Mouse (Mus musculus) large intestine, adult 2 months (tissue): ENCODE results near the gene Ttc29. TPM values are rescaled to one million over a fixed set of nuclear protein-coding genes. Genes with fewer than 3 reads are reported as not detected.

ENCODE experiments used
- DNase-seq: peaks from one replicate; pipeline ENCODE4 v3.0.0-alpha.2; 2012; ENCODE audit warnings: low read depth, low spot score
- WGBS: fragments of 180-500 bp; shearing (Covaris S2); methylation state at CpG from one replicate; pipeline ENCODE4 v1.1.7; 2018; 5-methylcytosine and 5-hydroxymethylcytosine counted together
- polyA plus RNA-seq: library from polyadenylated mRNA; depleted of rRNA; stranded (reverse); fragments of >200 nt; gene quantifications from 2 replicates; pipeline ENCODE4 v1.2.3, GENCODE M21; 2012

Ttc29 gene
- polyA plus RNA-seq, 1 experiment = not detected

DNA sequence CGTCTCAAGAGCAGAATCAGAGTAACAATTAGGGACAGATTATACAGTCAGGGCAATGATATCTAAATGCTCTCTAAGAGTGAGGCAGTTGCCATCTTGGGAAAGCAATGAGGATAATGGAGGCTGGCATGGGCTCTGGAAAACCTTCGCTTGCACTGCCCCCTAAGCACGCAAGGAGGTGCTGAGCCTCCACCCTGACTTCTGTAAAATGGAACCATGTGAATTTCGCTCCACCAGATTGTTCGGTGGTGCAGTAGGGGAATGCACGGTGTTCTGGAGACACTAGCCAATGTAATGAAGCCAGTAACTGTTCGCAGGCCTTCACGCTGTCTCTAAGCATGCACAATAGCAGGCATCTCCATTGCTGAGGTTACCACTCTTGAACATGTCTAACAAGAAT, 63.0 kb downstream of the Ttc29 start:
- 87% methylated on average over 8 of the region's 8 CpGs for whole genome bisulfite sequencing
- DNase-seq = no peak

DNA sequence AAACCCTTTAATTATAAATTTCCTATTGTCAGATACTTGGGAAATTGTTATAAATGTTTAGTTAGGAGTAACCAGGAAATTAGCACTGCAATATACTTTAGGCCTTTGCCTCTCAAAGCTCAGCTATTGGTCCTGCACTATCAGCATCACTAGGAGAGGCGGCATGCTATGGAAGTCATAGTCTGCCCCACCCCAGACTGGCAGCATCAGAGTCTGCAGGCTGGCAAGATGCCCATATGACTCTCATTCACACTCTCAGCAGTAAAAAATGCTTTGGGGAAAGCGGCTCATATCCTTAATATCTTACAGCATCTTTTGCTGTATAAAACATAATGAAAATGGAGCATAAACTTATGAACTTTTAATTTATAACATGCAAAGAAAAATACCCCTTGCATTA, 64.3 kb downstream of the Ttc29 start:
- 22% methylated on average over 2 of the region's 2 CpGs for WGBS
- DNase-seq = no peak

GRCm38 (mm10) chr8:78278598-78278997, 65.5 kb downstream of the Ttc29 start:
- 83% methylated on average over 5 of the region's 5 CpGs for WGBS
- no peak for DNase-seq

GRCm38 (mm10) chr8:78284805-78285204, 71.7 kb downstream of the Ttc29 start:
- no peak for DNase-seq
- WGBS = 82% methylated on average over 2 of the region's 2 CpGs

- DNase-seq = no peak
- 75% methylated on average over 4 of the region's 4 CpGs for WGBS
These were observed 72.3 kb downstream of the Ttc29 start for GRCm38 (mm10) chr8:78285366-78285765.

DNA sequence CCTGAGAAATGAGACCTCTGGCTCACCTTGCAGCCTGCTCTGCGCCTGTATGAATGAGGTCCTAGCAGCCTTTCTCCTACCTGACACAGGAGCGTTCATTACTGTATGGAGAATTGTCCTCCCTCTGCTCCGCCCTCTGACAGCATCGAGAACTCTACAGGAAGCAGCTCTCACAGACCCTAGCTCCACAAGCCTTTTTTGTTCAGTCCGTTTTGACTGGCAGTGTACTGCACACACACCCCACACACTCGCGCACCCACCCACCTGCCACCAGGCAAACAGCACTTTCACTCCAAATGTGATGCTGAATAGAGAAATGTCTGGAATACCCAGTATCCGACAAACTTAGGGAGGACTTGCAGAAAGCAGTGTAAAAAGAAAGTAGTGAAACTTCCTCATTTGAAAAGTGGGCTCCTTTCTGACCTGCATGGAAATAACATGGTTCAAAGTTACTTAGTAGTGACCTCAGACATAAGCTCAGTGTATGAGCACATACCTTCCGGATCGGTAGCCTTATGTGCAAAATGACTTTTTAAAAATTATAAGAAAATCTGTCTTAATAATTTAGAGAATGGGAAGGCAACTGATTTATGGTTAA, 76.4 kb downstream of the Ttc29 start:
- no peak for DNase-seq
- 63% methylated on average over 10 of the region's 10 CpGs for WGBS

- DNase-seq = no peak
- 59% methylated on average over 7 of the region's 7 CpGs for WGBS
These were observed 77.2 kb downstream of the Ttc29 start for GRCm38 (mm10) chr8:78290274-78290673.

DNA sequence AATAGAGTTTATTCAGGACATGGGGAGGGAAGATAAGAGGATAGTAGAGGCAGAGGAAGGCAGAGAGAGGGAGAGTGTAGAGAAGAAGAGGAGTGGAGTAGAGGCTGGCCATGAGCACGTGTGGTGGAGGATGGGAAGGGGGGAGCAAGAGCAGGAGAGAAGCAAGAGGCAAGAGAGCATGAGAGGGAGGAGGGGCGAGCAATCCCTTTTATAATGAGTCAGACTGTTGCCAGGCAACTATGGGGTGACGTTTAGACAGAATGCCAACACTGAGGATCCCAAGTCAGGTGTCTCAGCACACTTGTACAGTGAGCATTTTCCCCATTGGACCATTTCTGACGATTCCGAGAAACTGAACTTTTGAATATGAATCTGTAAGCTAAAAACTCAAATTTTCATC, 82.4 kb downstream of the Ttc29 start:
- DNase-seq = no peak
- 52% methylated on average over 5 of the region's 5 CpGs for WGBS

GRCm38 (mm10) chr8:78303579-78303978, 90.5 kb downstream of the Ttc29 start:
- WGBS = 25% methylated on average over 7 of the region's 7 CpGs
- no peak for DNase-seq

GRCm38 (mm10) chr8:78306604-78307003, 93.5 kb downstream of the Ttc29 start:
- no peak for DNase-seq
- 66% methylated on average over 10 of the region's 10 CpGs for WGBS

GRCm38 (mm10) chr8:78307131-78307530, 94.0 kb downstream of the Ttc29 start:
- 37% methylated on average over 4 of the region's 4 CpGs for WGBS
- no peak for DNase-seq

DNA sequence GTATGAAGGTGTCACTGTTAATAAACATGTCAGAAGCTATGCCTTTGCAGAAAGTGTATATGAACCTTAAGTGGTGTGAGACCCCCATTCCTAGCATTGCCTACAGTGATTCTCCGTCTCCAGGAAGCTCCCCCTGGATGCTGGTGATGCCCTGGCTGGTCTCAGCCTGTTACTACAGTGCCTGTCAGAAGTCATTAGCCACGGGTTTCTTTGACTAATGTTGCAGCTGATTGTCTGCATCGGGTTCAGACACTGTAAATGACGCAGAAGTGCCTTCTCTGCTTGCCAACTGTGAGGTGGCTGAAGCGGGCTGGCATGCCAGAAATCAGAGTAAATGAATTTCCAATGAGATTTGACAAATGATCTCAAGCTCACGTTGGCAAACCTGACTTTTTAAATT, 96.4 kb downstream of the Ttc29 start:
- WGBS = 78% methylated on average over 6 of the region's 6 CpGs
- no peak for DNase-seq

GRCm38 (mm10) chr8:78315576-78315975, 102.5 kb downstream of the Ttc29 start:
- DNase-seq = no peak
- WGBS = 70% methylated on average over 9 of the region's 9 CpGs

DNA sequence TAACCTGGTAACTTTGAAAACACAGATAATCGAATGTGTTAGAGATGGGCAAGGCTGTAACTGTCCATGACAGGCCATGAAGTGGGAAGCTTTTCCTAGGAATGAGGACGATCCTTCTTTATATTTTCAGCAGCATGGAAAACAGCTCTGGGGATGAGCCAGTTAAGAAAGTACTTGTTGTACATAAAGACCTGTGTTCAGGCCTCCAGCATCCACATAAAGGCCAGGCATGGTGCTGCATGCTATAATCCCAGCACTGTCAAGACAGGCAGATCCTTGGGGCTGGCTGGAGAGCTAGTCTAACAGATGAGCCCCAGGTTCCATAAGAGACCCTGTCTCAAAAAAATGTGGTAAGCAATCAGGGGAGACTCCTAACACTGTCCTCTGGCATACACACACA, 104.6 kb downstream of the Ttc29 start:
- 75% methylated on average over 2 of the region's 2 CpGs for WGBS
- DNase-seq = no peak

DNA sequence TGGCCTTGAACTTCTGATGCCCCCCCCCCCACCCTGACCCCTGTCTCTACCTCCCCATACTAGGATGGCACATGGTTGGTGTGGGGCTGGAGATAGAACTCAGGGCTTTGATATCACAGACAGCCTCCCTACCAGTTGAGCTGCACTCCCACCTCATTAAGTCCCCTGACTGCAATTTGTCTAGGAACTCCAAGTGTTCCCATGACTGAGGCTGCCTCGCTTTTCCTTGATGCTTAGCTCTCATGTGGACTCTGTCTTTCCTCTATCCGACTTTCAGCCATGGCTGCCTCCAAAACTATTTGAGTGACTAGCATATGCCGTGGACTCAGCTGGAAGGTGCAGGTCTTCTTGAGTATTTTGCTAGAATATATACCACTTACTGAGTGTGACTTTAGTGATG, 110.3 kb downstream of the Ttc29 start:
- no peak for DNase-seq
- WGBS = 82% methylated on average over 3 of the region's 3 CpGs

- no peak for DNase-seq
- 69% methylated on average over 11 of the region's 11 CpGs for WGBS
These were observed 127.8 kb downstream of the Ttc29 start for GRCm38 (mm10) chr8:78340689-78341529.

- DNase-seq = no peak
- 85% methylated on average over 4 of the region's 4 CpGs for WGBS
These were observed 129.1 kb downstream of the Ttc29 start for GRCm38 (mm10) chr8:78342151-78342550.

DNA sequence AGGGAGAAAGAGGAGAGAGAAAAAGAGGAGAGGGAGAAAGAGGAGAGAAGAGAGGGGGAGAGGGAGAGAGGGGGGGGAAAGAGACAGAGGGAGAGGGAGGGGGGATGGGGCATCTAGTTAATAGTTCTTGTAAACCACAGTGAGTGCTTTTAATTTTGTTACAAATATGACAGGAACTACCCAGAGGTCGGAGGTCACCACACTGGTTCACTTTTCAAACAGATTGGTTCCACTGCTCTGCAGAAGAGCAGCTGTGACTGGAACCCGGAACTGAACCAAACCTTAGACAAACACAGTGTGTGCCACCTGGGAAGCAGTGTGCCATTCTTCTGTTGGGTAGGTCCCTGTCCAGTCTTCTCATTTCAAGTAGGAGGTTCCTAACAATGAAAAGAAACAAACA, 130.9 kb downstream of the Ttc29 start:
- DNase-seq = peak; percentile 25
- 25% methylated on average over 2 of the region's 2 CpGs for WGBS

- 51% methylated on average over 7 of the region's 7 CpGs for WGBS
- no peak for DNase-seq
These were observed 132.6 kb downstream of the Ttc29 start for GRCm38 (mm10) chr8:78345705-78346104.

DNA sequence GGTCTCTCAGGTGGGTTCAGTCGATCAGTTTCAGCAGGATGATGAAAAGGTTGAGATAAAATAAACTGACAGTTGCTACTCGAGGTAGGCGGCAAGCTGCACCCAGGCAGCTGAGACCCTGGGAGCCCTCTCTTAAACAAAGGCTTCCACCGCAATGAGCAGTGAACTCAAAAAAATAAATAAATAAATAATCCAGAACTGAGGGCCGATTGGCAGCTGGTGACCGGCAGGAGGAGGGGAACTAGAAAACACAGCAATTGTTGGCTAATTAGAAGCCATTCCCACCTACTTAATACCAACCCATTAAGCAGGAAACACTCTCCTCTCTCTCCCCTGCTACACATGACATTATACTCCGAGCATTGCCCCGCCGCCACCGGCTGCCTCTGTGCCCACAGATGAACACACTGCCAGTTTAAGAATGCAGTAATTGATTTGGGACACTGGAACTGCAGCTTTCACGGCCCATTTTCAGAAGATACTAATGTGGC, 133.1 kb downstream of the Ttc29 start:
- DNase-seq = no peak
- 51% methylated on average over 11 of the region's 11 CpGs for WGBS

DNA sequence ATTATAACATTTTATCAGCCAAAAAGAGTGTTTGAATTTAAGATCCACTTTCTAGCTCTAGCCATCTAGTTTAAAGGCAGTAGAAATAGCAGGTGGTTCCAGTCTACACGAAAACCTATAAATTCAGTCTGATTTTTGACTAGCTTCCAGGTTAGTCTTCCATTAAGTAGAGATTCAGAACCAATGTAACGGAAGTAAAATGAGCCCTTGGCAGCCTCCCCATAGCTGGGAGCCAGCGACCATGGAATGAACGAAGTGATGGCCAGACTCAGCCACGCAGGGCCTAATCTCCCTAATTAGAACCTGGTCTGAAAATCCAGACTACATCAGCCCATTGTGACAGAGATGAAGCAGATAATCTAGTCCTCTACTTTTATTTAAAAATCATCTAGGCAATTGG, 140.8 kb downstream of the Ttc29 start:
- WGBS = 73% methylated on average over 5 of the region's 5 CpGs

More for the DNA sequence above, 140.8 kb downstream of the Ttc29 start:
- DNase-seq = no peak
